Mouse (Mus musculus): ENCODE data around the gene Lep. TPM values are rescaled to one million over a fixed set of nuclear protein-coding genes. Genes with fewer than 3 reads are reported as not detected.

Gene Lep
- polyA plus RNA-seq, 1 experiment = not detected

DNA sequence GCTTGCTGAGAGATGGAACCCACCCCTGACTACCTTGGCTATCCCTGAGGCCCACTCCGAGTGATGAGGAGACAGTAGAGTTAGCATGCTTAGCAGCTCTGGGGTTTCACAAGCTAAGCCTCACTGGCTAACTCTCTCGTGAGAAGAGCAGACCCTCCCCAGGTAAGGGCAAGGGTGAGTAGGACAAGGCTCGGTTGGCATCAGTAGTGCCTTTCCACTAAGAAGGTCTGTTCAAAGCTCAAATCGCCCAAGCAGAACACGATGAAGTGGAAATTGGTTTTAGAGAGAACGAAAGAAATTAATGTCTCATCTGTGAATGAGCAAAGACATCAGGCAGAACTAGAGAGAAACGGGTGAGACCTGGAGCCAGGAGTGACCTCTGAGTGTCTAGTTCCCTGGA, 6.8 kb upstream of the Lep start:
- H3K4me1 ChIP-seq (ENCODE audit: control insufficient read depth, insufficient read depth, low read length) = no peaks in the 10 kb centered on the region
- no peak overlapping the region for H3K27ac ChIP-seq (ENCODE audit: insufficient read depth, low read length)
- no peaks in the 10 kb centered on the region for H3K27me3 ChIP-seq (ENCODE audit: control insufficient read depth, insufficient read depth, low read length)
- no peak for DNase-seq
- TF ChIP-seq POLR2A (IDR thresholded peaks at IDR 0.05; ENCODE audit: borderline replicate concordance, insufficient read depth, low read length) (no peak), CTCF (IDR thresholded peaks at IDR 0.05; ENCODE audit: borderline replicate concordance, insufficient read depth, low read depth, low read length) (no peak)
- no peak overlapping the region for H3K4me3 ChIP-seq (replicated peaks; ENCODE audit: insufficient read depth, low read depth, low read length)
- 74% methylated on average over 7 of the region's 7 CpGs for WGBS

DNA sequence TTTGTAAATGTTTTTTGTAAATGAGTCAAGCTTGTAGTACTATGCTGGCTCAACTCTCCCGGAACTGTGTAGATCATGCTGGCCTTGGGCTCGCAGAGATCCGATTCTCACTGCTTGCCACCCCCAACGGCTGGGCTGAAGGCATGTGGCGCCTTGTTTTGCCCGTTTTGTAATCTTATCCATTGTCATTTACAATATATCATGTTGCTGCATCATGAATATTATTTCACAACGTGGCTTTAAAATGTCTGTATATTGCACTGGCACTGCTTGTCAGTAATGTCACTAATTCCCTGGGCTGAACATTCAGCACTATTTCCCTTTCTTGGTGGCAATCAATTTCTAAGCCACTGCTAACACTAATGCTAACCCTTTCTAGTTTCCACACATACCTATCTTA, 3.6 kb upstream of the Lep start:
- peaks cover 16% of the 10 kb centered on the region for H3K4me1 ChIP-seq (ENCODE audit: control insufficient read depth, insufficient read depth, low read length)
- H3K27me3 ChIP-seq (ENCODE audit: control insufficient read depth, insufficient read depth, low read length) = no peaks in the 10 kb centered on the region
- TF ChIP-seq POLR2A (IDR thresholded peaks at IDR 0.05; ENCODE audit: borderline replicate concordance, insufficient read depth, low read length) (no peak), CTCF (IDR thresholded peaks at IDR 0.05; ENCODE audit: borderline replicate concordance, insufficient read depth, low read depth, low read length) (no peak)
- no peak for DNase-seq
- 73% methylated on average over 7 of the region's 7 CpGs for WGBS
- no peak overlapping the region for H3K4me3 ChIP-seq (replicated peaks; ENCODE audit: insufficient read depth, low read depth, low read length)
- H3K27ac ChIP-seq (ENCODE audit: insufficient read depth, low read length) = no peak overlapping the region

DNA sequence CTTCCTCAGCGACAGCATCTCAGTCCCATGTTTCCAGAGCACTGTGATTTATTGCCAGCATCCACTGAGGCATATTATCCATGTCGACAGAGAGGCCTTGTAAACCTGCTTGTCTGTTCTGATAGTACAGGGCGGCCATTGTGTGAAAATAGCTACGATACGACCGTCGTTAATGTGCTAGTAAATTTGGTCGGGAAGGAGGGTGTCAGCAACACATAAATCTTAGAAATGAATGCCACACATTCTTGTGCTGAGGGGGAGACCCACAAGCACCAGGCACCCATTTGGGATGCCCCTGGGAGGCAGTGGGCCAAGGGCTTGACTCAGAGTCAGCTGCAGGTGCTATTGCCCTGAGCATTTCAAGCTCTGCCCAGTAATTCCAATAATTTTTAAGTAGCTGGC, 6.4 kb downstream of the Lep start:
- Histone ChIP-seq H3K4me3 (replicated peaks; ENCODE audit: insufficient read depth, low read depth, low read length) (no peak overlapping the region), H3K27me3 (ENCODE audit: control insufficient read depth, insufficient read depth, low read length) (no peaks in the 10 kb centered on the region), H3K4me1 (ENCODE audit: control insufficient read depth, insufficient read depth, low read length) (peaks cover 24% of the 10 kb centered on the region; the same call in 1 of the 2 replicates), H3K27ac (ENCODE audit: insufficient read depth, low read length) (no peak overlapping the region)
- WGBS = 63% methylated on average over 8 of the region's 8 CpGs
- DNase-seq = no peak
- TF ChIP-seq POLR2A (IDR thresholded peaks at IDR 0.05; ENCODE audit: borderline replicate concordance, insufficient read depth, low read length) (no peak), CTCF (IDR thresholded peaks at IDR 0.05; ENCODE audit: borderline replicate concordance, insufficient read depth, low read depth, low read length) (no peak)

GRCm38 (mm10) chr6:29072258-29072657, 12.2 kb downstream of the Lep start:
- peak; percentile 71 to 80 for DNase-seq
- H3K4me3 ChIP-seq (replicated peaks; ENCODE audit: insufficient read depth, low read depth, low read length) = no peak overlapping the region
- TF ChIP-seq POLR2A (IDR thresholded peaks at IDR 0.05; ENCODE audit: borderline replicate concordance, insufficient read depth, low read length) (no peak), CTCF (IDR thresholded peaks at IDR 0.05; ENCODE audit: borderline replicate concordance, insufficient read depth, low read depth, low read length) (no peak)
- no peak overlapping the region for H3K27ac ChIP-seq (ENCODE audit: insufficient read depth, low read length)
- 18% methylated on average over 4 of the region's 4 CpGs for WGBS
- H3K4me1 ChIP-seq (ENCODE audit: control insufficient read depth, insufficient read depth, low read length) = peaks cover 34% of the 10 kb centered on the region
- no peaks in the 10 kb centered on the region for H3K27me3 ChIP-seq (ENCODE audit: control insufficient read depth, insufficient read depth, low read length)

- Histone ChIP-seq H3K27ac (ENCODE audit: insufficient read depth, low read length) (no peak overlapping the region), H3K27me3 (ENCODE audit: control insufficient read depth, insufficient read depth, low read length) (no peaks in the 10 kb centered on the region), H3K4me1 (ENCODE audit: control insufficient read depth, insufficient read depth, low read length) (peaks cover 34% of the 10 kb centered on the region), H3K4me3 (replicated peaks; ENCODE audit: insufficient read depth, low read depth, low read length) (no peak overlapping the region)
- peak; percentile 48 to 62 for DNase-seq
- TF ChIP-seq POLR2A (IDR thresholded peaks at IDR 0.05; ENCODE audit: borderline replicate concordance, insufficient read depth, low read length) (no peak), CTCF (IDR thresholded peaks at IDR 0.05; ENCODE audit: borderline replicate concordance, insufficient read depth, low read depth, low read length) (no peak)
- WGBS = 52% methylated on average over 11 of the region's 11 CpGs
Observed at GRCm38 (mm10) chr6:29073462-29074132, 13.6 kb downstream of the Lep start.

DNA sequence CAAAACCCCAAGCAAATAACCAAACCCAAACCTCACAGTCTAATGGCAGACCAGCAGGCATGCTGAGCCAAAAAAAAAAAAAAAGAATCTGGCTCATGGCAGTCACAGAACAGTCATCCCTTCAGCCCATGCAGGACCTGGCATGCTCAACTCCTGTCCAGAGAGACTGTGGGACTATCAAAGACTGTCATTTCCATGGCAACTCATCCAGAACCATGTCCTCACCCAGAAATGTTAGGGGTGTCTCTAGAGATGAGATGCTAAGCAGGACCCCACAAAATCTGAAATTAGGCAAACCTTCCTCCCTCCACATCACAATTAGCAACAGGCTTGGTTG, 14.1 kb downstream of the Lep start:
- peak in 1 of 2 experiments; percentile 59 for DNase-seq
- H3K27ac ChIP-seq (ENCODE audit: insufficient read depth, low read length) = no peak overlapping the region
- TF ChIP-seq CTCF (IDR thresholded peaks at IDR 0.05; ENCODE audit: borderline replicate concordance, insufficient read depth, low read depth, low read length) (no peak), POLR2A (IDR thresholded peaks at IDR 0.05; ENCODE audit: borderline replicate concordance, insufficient read depth, low read length) (no peak)

DNA sequence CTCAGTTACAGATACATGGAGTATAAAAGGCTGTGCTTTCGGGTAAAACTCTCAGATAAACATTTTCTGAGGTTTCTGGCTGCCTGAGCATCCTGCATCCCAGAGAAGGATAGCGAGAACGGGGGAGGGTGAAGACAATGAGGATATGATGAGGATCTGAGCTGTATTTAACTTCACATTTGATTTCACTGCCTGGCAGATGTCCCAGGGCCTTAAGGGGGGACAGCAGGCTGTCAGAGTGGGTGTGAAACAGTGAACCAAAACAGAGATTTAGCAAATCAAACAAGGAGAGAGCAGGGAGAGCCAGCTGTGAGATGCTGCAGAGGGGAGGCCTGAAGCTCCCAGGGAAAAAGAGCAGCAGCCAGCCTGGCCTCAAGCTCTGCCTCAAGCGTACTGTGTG, 19.3 kb downstream of the Lep start:
- Histone ChIP-seq H3K4me3 (replicated peaks; ENCODE audit: insufficient read depth, low read depth, low read length) (no peak overlapping the region), H3K27me3 (ENCODE audit: control insufficient read depth, insufficient read depth, low read length) (no peaks in the 10 kb centered on the region), H3K27ac (ENCODE audit: insufficient read depth, low read length) (no peak overlapping the region), H3K4me1 (ENCODE audit: control insufficient read depth, insufficient read depth, low read length) (peaks cover 3% of the 10 kb centered on the region; the same call in 1 of the 2 replicates)
- 60% methylated on average over 4 of the region's 4 CpGs for WGBS
- no peak for DNase-seq
- TF ChIP-seq CTCF (IDR thresholded peaks at IDR 0.05; ENCODE audit: borderline replicate concordance, insufficient read depth, low read depth, low read length) = no peak
- TF ChIP-seq POLR2A (IDR thresholded peaks at IDR 0.05; ENCODE audit: borderline replicate concordance, insufficient read depth, low read length) = no peak

More for the DNA sequence above, 14.1 kb downstream of the Lep start:
- Histone ChIP-seq H3K4me1 (ENCODE audit: control insufficient read depth, insufficient read depth, low read length) (peaks cover 34% of the 10 kb centered on the region), H3K4me3 (replicated peaks; ENCODE audit: insufficient read depth, low read depth, low read length) (no peak overlapping the region), H3K27me3 (ENCODE audit: control insufficient read depth, insufficient read depth, low read length) (no peaks in the 10 kb centered on the region)

DNA sequence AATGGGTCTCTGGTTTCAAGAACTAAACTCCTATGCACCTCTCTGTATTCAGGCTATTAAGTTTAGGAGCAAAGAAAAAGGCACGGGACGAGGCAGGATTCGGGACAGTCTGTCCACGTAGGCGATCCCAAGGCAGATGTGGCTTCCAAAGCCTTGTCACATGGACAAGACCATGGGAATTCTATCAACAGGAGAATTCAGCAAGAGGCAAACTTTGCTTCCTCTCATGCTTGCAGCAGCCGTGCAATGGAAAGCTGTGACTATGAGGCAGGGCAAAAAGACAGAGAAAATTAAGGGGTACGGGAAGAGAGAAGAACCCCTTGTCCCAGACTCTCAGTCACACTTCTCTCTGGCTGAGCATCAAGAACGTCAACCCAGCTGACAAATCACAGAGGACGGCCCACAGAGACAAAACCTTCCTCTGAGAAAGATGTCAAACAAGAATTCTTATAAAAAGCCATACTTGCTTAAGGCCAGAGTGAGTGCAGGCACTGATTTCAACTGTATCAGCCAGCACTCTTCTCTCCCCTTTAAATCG, 21.9 kb downstream of the Lep start:
- WGBS = 90% methylated on average over 10 of the region's 10 CpGs
- Histone ChIP-seq H3K27me3 (ENCODE audit: control insufficient read depth, insufficient read depth, low read length) (no peaks in the 10 kb centered on the region), H3K27ac (ENCODE audit: insufficient read depth, low read length) (no peak overlapping the region), H3K4me1 (ENCODE audit: control insufficient read depth, insufficient read depth, low read length) (0 out of 2 replicates have a peak, but pooled peaks cover 3% of the 10 kb centered on the region), H3K4me3 (replicated peaks; ENCODE audit: insufficient read depth, low read depth, low read length) (no peak overlapping the region)
- DNase-seq = no peak
- TF ChIP-seq POLR2A (IDR thresholded peaks at IDR 0.05; ENCODE audit: borderline replicate concordance, insufficient read depth, low read length) = no peak
- no peak for TF ChIP-seq CTCF (IDR thresholded peaks at IDR 0.05; ENCODE audit: borderline replicate concordance, insufficient read depth, low read depth, low read length)

All from cerebellum, adult 2 months (tissue).